Mouse (Mus musculus) cerebellum, postnatal 36 days (tissue): ENCODE results near the gene Ipcef1.

Experiments
- DNase-seq, 2 experiments: peaks; one replicate each; pipeline ENCODE4 v3.0.0; 2021 to 2022; ENCODE audit warnings: mixed read lengths in 2 of 2

Ipcef1 gene

GRCm38 (mm10) chr10:7052315-7053017 is at the start of gene Ipcef1:
Ipcef1 (minus strand) TSS chr10:7052478.
- DNase-seq, result no peak

- DNase-seq, result peak in 1 of 2 experiments; percentile 52
These were observed 25.7 kb upstream of the Ipcef1 start for GRCm38 (mm10) chr10:7077971-7078370.

GRCm38 (mm10) chr10:7077389-7077808 is 25.1 kb upstream of the Ipcef1 start:
- DNase-seq, result peak; percentile 79 to 84

- peak; percentile 66 to 71 for DNase-seq
These were observed 24.5 kb upstream of the Ipcef1 start for GRCm38 (mm10) chr10:7076662-7077211.

- DNase-seq, result peak; percentile 87 to 92
These were observed 23.9 kb upstream of the Ipcef1 start for GRCm38 (mm10) chr10:7076201-7076600.

- DNase-seq, result peak in 1 of 2 experiments; percentile 24
These were observed 23.4 kb upstream of the Ipcef1 start for GRCm38 (mm10) chr10:7075661-7076060.

GRCm38 (mm10) chr10:7074231-7074630 is 22.0 kb upstream of the Ipcef1 start:
- DNase-seq, result no peak

GRCm38 (mm10) chr10:7070924-7071323 is 18.6 kb upstream of the Ipcef1 start:
- no peak for DNase-seq

- DNase-seq, result no peak
These were observed 18.0 kb upstream of the Ipcef1 start for GRCm38 (mm10) chr10:7070100-7070835.

- no peak for DNase-seq
These were observed 16.8 kb upstream of the Ipcef1 start for GRCm38 (mm10) chr10:7069090-7069489.

- DNase-seq, result no peak
These were observed 16.3 kb upstream of the Ipcef1 start for GRCm38 (mm10) chr10:7068608-7069007.

GRCm38 (mm10) chr10:7063752-7064457 is 11.6 kb upstream of the Ipcef1 start:
- no peak for DNase-seq

GRCm38 (mm10) chr10:7062993-7063392 is 10.7 kb upstream of the Ipcef1 start:
- DNase-seq, result no peak

GRCm38 (mm10) chr10:7060326-7060725 is 8.0 kb upstream of the Ipcef1 start:
- no peak for DNase-seq

- no peak for DNase-seq
These were observed 5.3 kb upstream of the Ipcef1 start for GRCm38 (mm10) chr10:7057546-7057945.

- DNase-seq, result no peak
These were observed 2.4 kb upstream of the Ipcef1 start for GRCm38 (mm10) chr10:7054560-7055205.

GRCm38 (mm10) chr10:7049901-7050300 is 2.4 kb downstream of the Ipcef1 start:
- no peak for DNase-seq

GRCm38 (mm10) chr10:7047919-7048291 is 4.4 kb downstream of the Ipcef1 start:
- DNase-seq, result no peak

GRCm38 (mm10) chr10:7047288-7047918 is 4.9 kb downstream of the Ipcef1 start:
- no peak for DNase-seq

- DNase-seq, result no peak
These were observed 8.4 kb downstream of the Ipcef1 start for GRCm38 (mm10) chr10:7043896-7044295.

- no peak for DNase-seq
These were observed 11.2 kb downstream of the Ipcef1 start for GRCm38 (mm10) chr10:7041032-7041431.

- DNase-seq, result no peak
These were observed 15.1 kb downstream of the Ipcef1 start for GRCm38 (mm10) chr10:7037194-7037593.
